Mouse (Mus musculus) liver, embryonic 16.5 days (tissue): Measurements from ENCODE around the gene Il3. TPM values are rescaled to one million over a fixed set of nuclear protein-coding genes. Genes with fewer than 3 reads are reported as not detected.
"Not testable (repeated sequence)": the region's sequence is repeated elsewhere in the genome, so short reads cannot be mapped to it uniquely, and the experiment has no call there.

Experiments used
- ATAC-seq: fragments of 200-750 bp; cut with Nextera tagmentation; 2 replicates; pipeline ENCODE4 v1.8.0; 2017; ENCODE audit warnings: low read depth, mild to moderate bottlenecking, moderate number of reproducible peaks, moderate library complexity
- H3K27ac ChIP-seq: fragments of 300-500 bp; sonication (generic); 2 replicates; pipeline ENCODE4 v1.5.1; 2014; ENCODE audit warnings: mild to moderate bottlenecking, low read length
- H3K27me3 ChIP-seq: fragments of 300-500 bp; sonication (generic); 2 replicates; pipeline ENCODE4 v1.6.1; 2014; ENCODE audit warnings: low read depth, low read length, mixed read lengths; ENCODE audit not compliant: control insufficient read depth, insufficient read depth
- H3K36me3 ChIP-seq: fragments of 300-500 bp; sonication (generic); 2 replicates; pipeline ENCODE4 v1.6.1; 2014; ENCODE audit warnings: mild to moderate bottlenecking; ENCODE audit not compliant: control insufficient read depth, insufficient read depth
- H3K4me1 ChIP-seq: fragments of 300-500 bp; sonication (generic); 2 replicates; pipeline ENCODE4 v1.6.1; 2014; ENCODE audit warnings: low read depth, low read length, mixed read lengths; ENCODE audit not compliant: control insufficient read depth
- H3K4me2 ChIP-seq: fragments of 300-500 bp; sonication (generic); 2 replicates; pipeline ENCODE4 v1.6.1; 2014; ENCODE audit warnings: low read depth, low read length, mixed read lengths
- H3K4me3 ChIP-seq: fragments of 300-500 bp; sonication (generic); 2 replicates; pipeline ENCODE4 v1.5.1; 2014; ENCODE audit warnings: low read depth, mild to moderate bottlenecking, low read length
- H3K9ac ChIP-seq: fragments of 300-500 bp; sonication (generic); 2 replicates; pipeline ENCODE4 v1.6.1; 2014; ENCODE audit warnings: low read depth, low read length
- H3K9me3 ChIP-seq: fragments of 300-500 bp; sonication (generic); replicated peaks from 2 replicates; pipeline ENCODE4 v1.6.1; 2016; ENCODE audit warnings: low read length; ENCODE audit not compliant: control insufficient read depth
- whole genome bisulfite sequencing: fragments of 180-500 bp; shearing (Covaris S2); extraction: QIAGEN DNeasy Blood & Tissue Kit; methylation state at CpG from one replicate; pipeline ENCODE4 v1.1.7; 2014; ENCODE audit not compliant: insufficient replicate concordance; 5-methylcytosine and 5-hydroxymethylcytosine counted together
- polyA plus RNA-seq: library from polyadenylated mRNA; unstranded; fragments of >200 nt; fragmentation: Nextera tagmentation; extraction: Ambion mirVana; gene quantifications from 2 replicates; pipeline ENCODE4 v1.2.1, GENCODE M21; 2015

Gene Il3
- polyA plus RNA-seq, 1 experiment from 2014 or later, result not detected

DNA sequence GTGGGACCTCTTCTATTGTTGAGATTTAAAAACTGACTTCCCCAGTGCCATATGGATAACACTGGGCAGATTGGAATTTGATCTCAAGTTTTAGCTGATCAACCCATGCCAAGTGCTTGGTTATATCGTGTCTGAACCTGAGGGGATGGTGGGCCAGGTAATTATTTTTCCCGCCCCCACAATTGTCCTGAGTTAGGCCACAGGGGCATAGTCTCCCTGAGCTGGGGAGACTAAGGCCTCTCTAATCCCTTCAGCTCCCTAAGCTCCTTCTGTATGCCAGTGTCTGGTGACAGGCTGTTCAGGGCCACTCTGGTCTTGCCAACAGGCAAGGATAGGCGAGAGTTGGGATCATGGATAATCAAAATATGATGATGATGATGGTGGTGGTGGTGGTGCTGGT lies 38.3 kb upstream of the Il3 start:
- Histone ChIP-seq H3K4me1 (no peaks in the 10 kb centered on the region), H3K36me3 (no peaks in the 10 kb centered on the region), H3K9me3 (no peaks in the 10 kb centered on the region), H3K4me2 (no peak overlapping the region), H3K27ac (no peak overlapping the region), H3K4me3 (no peak overlapping the region), H3K9ac (no peak overlapping the region), H3K27me3 (peaks cover 42% of the 10 kb centered on the region)
- 49% methylated on average over 3 of the region's 3 CpGs for WGBS
- ATAC-seq, result no peak

DNA sequence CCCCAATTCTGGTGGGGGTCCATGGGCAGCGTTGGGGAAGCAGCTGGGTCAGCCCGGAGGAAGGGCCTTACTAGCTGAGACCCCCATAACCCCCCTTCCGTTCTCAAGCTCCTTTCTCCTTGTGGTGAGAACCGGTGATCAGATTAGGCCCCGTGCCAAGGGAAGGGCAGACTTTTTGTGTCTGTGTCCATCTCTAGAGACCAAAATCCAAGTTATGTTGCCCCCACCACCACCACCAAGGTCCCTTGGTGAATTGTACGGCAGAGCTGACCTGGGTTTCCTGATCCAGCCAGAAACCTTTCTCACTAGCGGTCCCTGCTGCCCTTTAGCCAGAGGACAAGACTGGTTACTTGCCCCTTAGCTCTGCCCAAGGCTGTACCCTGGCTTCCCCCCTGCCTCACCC lies 37.4 kb upstream of the Il3 start:
- no peak overlapping the region for H3K9ac ChIP-seq
- H3K36me3 ChIP-seq, result no peaks in the 10 kb centered on the region
- peaks cover 42% of the 10 kb centered on the region for H3K27me3 ChIP-seq
- H3K4me2 ChIP-seq, result peak overlapping the region; percentile 64
- no peaks in the 10 kb centered on the region for H3K9me3 ChIP-seq
- H3K4me3 ChIP-seq, result peak overlapping the region; percentile 50
- ATAC-seq, result no peak
- no peaks in the 10 kb centered on the region for H3K4me1 ChIP-seq
- H3K27ac ChIP-seq, result no peak overlapping the region
- 9% methylated on average over 7 of the region's 7 CpGs for WGBS

DNA sequence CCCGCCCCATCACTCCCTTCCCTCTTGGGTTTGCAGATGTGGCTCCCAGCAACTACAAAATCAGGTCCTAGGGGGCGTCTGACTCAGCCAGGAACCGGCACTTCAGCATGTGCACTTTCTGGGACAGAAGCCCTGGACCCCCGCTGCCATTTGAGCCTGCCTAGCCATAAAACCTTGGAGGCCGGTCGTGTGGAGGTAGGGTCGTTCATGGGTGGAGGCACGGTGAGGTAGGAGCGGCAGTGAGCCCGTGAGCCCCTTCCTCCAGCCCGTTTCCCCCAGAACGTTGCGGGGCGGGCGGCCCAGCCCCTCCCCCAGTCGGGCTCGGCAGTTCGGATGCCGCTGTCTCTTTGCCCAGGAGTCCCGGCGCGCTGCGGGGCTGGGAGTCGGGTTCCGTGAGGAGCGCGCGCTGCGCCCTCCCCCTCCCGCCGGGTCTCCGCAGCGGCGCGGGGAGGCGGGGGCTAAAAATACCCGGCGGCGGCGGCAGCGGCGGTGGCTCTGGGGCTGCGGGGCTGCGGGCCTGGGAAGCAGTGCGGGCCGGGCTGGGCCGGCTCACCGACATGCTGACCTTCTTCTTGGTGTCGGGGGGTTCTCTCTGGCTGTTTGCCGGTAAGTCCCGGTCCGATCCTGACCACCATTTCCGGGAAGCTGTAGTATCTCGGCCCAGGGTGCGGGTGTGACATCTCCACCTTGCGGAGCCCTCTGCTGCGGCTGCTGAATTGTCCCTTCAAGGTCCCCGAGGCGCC lies 36.8 kb upstream of the Il3 start, which contains the start of gene Acsl6:
Gene Acsl6 (plus strand): TSS at position 71 of the 743 bp plus-strand sequence.
- no peak within 1 kb of the TSS for H3K9ac ChIP-seq
- no peaks in the 10 kb centered on the region for H3K9me3 ChIP-seq
- no peak within 1 kb of the TSS for H3K27ac ChIP-seq
- no peaks in the 10 kb centered on the region for H3K36me3 ChIP-seq
- peaks cover 42% of the 10 kb centered on the region for H3K27me3 ChIP-seq
- WGBS, result under 1% methylated on average over 52 of the region's 59 CpGs
- H3K4me1 ChIP-seq, result no peaks in the 10 kb centered on the region
- no peak for ATAC-seq
- H3K4me2 ChIP-seq, result peak within 1 kb of the TSS; percentile 64
- peak within 1 kb of the TSS; percentile 50 for H3K4me3 ChIP-seq

DNA sequence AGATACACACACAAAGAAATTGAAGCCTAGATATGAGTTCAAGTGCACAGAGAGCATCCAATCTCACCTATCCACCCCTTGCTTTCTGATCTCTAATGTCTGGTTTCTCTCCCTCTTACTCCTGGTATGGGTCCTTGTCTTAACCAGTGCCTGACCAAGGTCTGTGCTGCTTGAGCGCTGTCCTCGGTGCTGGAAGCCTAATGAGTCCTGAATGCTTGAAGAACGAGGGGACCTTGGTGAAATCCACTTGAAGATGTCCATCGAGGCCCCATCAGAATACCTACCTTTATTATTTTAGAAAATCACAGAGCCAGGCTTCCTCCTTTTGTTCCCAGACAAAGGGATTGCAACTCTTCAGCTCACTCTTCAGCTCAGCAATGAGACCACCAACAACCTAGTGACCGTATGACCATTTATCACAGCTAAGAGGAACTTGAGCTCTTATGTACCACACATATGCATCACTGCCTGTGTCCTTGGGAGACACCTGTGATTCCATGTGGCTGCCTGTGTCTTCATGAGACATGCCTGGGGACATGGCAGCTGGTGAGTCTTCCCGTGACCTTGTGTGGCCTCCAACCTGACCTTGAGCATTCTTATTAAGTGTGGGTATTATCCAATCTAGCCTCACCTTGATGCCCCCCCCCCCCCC lies 36.1 kb upstream of the Il3 start:
- Histone ChIP-seq H3K9ac (no peak overlapping the region), H3K4me2 (no peak overlapping the region), H3K9me3 (no peaks in the 10 kb centered on the region), H3K27me3 (peaks cover 42% of the 10 kb centered on the region), H3K27ac (no peak overlapping the region), H3K4me3 (no peak overlapping the region), H3K36me3 (no peaks in the 10 kb centered on the region), H3K4me1 (no peaks in the 10 kb centered on the region)
- no peak for ATAC-seq
- 16% methylated on average over 6 of the region's 6 CpGs for WGBS

DNA sequence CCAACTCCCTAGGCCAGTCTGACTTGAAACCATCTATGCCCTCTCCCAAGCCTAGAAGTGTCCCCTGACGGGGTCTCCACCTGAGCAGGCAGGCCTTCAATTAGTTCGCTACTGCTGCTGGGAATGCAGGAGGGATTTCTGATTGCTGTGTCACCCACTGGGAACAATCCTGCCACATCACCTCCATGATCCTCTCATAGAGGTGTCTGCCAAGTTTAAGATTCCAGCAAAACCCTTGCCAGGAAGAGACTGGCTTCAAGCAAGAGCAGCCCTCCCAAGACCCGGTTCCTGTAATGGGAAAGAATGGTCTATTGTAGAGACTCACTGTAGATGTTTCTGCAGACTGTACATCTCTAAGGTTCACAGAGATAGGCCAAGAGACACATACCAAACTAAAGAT lies 35.5 kb upstream of the Il3 start:
- Histone ChIP-seq H3K9me3 (no peaks in the 10 kb centered on the region), H3K4me3 (no peak overlapping the region), H3K9ac (no peak overlapping the region), H3K36me3 (no peaks in the 10 kb centered on the region), H3K27me3 (peaks cover 42% of the 10 kb centered on the region), H3K4me2 (no peak overlapping the region), H3K27ac (no peak overlapping the region), H3K4me1 (no peaks in the 10 kb centered on the region)
- WGBS, result 63% methylated on average over 3 of the region's 3 CpGs
- ATAC-seq, result no peak

DNA sequence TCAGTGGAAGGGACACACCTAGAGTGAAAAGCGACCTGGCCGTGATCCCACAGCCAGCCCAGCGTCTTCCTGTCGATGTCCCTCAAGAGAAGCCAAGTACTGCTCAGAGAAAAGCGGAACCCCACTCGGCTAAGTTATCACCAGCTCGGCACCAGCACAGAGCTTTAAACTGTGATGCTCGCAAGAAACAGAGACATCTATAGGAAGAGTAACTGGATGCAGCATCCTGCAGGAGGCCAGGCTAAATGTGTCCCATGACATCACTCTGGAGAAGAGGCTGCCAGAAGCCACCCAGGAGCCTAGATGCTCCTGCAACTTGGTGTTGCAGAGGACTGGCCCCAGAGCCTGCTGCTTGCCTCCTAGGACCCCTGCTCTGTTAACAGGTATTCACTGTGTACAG lies 34.9 kb upstream of the Il3 start:
- 60% methylated on average over 8 of the region's 8 CpGs for WGBS
- Histone ChIP-seq H3K36me3 (no peaks in the 10 kb centered on the region), H3K27ac (no peak overlapping the region), H3K27me3 (peaks cover 40% of the 10 kb centered on the region), H3K4me2 (no peak overlapping the region), H3K4me1 (no peaks in the 10 kb centered on the region), H3K9me3 (no peaks in the 10 kb centered on the region), H3K9ac (no peak overlapping the region), H3K4me3 (no peak overlapping the region)
- no peak for ATAC-seq

DNA sequence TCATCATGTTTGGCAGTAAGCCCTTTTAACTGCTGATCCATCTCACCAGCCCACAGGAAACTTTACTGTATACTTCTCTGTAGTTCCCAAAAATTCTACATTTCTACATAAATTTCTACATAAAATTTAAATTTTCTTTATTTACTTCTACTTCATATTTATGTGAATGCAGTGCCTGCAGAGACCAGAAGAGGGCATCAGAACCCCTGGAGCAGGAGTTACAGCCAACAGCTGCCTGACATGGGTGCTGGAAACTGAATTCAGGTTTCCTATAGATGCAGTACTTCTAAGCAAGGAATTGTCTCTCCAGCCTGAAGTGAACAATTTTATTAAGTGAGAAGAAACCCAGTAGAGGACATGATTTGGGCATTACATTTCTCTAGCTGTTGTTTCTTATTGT lies 31.7 kb upstream of the Il3 start:
- peaks cover 14% of the 10 kb centered on the region for H3K27me3 ChIP-seq
- H3K27ac ChIP-seq, result no peak overlapping the region
- no peak overlapping the region for H3K9ac ChIP-seq
- no peak overlapping the region for H3K4me3 ChIP-seq
- no peaks in the 10 kb centered on the region for H3K9me3 ChIP-seq
- no peaks in the 10 kb centered on the region for H3K4me1 ChIP-seq
- ATAC-seq, result no peak
- no peaks in the 10 kb centered on the region for H3K36me3 ChIP-seq
- H3K4me2 ChIP-seq, result no peak overlapping the region

DNA sequence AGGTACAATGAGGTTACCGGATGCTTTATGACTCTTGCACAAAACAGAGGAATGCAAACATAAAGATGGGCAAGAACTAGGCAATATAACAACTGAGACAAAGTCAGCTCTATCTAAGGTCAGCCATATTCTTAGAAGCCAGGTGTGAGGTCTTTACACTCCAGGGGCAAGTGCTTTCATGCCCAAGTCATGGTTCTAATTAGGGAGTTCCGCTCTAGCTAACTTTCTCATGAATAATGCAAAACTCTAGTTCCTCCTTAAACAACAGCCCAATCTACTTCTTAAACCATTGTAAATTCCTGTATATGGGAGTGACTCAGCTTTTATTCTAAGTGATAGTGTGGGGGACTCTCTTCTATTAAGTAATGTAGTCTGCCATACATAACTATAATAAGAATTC lies 30.4 kb upstream of the Il3 start:
- not testable (repeated sequence) for H3K4me1 ChIP-seq
- WGBS, result 78% methylated on average over 2 of the region's 2 CpGs

DNA sequence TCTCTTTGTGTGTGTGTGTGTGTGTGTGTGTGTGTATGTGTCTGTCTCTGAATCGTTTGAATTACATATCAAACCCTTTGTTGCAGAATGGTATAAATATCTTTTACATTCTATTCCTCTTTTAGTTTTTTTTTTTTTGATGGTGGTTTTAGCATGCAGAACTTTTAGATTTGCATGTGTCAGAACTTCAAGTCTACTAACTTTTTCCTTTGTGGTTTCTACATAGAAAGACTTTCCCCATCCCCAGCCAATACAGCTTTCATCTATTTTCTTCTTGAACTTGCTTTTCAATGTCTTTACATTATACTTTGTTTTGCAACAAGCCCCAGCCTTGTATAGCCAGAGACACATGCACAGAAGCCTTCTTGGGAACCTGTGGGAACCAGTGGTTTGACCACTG lies 29.7 kb upstream of the Il3 start:
- no peaks in the 10 kb centered on the region for H3K4me1 ChIP-seq
- H3K4me2 ChIP-seq, result no peak overlapping the region
- H3K4me3 ChIP-seq, result no peak overlapping the region
- H3K9ac ChIP-seq, result no peak overlapping the region
- H3K36me3 ChIP-seq, result no peaks in the 10 kb centered on the region
- no peak overlapping the region for H3K27ac ChIP-seq
- no peaks in the 10 kb centered on the region for H3K27me3 ChIP-seq
- no peak for ATAC-seq
- H3K9me3 ChIP-seq, result no peaks in the 10 kb centered on the region
- 56% methylated on average over 1 of the region's 1 CpGs for WGBS

More for the DNA sequence above, 30.4 kb upstream of the Il3 start:
- not testable (repeated sequence) for H3K4me2 ChIP-seq, ATAC-seq, H3K9me3 ChIP-seq, H3K9ac ChIP-seq, H3K36me3 ChIP-seq, H3K4me3 ChIP-seq, H3K27ac ChIP-seq, H3K27me3 ChIP-seq
